Mouse (Mus musculus): ENCODE results near the gene Lmtk2.

Lmtk2 gene

DNA sequence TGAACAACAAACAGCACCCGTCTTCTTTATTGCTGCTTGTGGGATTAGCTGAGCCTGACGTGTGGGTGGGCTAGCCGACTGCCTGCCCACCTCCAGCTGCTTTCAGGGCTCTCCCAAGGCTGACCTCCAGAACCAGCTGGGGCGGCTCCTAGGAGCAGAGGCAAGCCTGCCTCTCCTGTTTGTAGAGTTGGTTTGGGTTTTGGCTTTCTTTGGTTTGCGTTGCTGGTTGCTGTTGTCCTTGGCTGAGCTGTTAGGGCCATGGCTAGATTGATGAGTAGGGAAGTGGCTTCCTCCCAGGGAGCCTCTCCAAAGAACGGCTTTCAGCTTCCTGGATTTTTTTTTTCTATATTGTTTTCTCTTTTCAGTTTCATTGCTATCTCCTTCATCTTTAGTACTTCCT, 78.0 kb downstream of the Lmtk2 start:
- DNase-seq (ENCODE audit: low spot score in 2 of 2), result no peak

DNA sequence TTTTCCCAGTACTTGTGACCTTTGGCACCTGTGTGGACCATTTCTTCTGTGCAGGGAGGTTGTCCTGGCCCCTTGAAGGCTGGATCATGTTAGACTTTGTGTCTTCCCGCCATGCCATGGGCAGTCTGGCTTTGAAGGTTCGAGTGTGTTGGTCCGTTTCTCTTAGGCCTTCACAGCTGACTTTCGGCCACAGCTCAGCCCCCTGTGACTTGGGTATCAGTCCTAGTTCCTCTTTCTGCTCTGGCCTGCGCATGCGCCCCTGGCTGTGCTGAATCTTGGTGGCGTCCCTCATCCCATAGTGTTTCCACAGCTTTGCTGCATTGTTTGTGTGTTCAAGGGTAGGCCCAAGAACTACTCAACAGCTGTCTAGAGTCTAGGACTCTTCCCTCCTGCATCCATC, 81.0 kb downstream of the Lmtk2 start:
- no peak for DNase-seq (ENCODE audit: low spot score in 2 of 2)

DNA sequence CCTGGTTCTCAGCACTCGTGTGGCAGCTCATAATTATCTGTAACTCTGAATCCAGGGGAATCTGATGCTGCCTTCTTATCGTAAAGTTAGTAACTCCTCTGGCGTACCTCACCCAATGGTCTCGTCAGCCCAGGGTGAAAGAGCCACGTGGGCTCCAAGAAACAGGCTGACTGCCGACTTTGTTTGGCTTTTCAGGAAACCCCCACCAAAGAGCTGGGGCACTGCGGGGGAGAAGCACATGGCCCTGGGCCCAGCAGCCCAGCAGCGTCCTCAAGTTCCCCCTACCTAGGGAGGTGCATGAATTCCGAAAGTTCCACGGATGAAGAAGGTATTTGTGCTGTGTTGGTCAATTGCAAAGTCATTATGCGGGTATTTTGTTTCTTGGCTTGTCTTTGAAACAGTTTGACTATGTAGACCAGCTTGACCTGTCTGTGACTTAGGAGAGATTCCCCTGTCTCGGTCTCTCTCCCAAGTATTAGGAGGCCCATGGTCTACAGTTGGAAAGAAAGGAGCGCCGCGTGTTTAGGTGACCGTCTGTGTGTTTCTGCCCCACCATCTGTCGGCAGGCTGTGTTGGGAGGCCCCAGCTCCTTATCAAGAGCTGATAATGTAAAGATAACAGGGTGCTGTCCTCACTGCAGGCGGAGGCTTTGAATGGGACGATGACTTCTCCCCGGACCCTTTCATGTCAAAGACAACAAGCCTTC, 82.5 kb downstream of the Lmtk2 start:
- DNase-seq (ENCODE audit: low spot score in 2 of 2), result no peak

DNA sequence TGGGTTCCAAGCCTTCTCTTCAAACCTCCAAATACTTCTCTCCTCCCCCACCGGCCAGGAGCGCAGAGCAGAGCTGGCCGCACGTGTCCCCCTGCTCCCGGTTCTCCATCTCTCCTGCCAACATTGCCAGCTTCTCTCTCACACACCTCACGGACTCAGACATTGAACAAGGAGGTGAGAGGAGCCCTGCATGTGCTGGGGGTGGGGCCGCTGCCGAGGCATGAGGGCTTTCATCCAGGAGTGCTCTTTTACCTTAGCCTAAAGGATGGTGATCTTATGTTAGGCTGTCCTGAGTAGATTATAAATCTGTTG, 83.0 kb downstream of the Lmtk2 start:
- DNase-seq (ENCODE audit: low spot score in 2 of 2), result no peak

DNA sequence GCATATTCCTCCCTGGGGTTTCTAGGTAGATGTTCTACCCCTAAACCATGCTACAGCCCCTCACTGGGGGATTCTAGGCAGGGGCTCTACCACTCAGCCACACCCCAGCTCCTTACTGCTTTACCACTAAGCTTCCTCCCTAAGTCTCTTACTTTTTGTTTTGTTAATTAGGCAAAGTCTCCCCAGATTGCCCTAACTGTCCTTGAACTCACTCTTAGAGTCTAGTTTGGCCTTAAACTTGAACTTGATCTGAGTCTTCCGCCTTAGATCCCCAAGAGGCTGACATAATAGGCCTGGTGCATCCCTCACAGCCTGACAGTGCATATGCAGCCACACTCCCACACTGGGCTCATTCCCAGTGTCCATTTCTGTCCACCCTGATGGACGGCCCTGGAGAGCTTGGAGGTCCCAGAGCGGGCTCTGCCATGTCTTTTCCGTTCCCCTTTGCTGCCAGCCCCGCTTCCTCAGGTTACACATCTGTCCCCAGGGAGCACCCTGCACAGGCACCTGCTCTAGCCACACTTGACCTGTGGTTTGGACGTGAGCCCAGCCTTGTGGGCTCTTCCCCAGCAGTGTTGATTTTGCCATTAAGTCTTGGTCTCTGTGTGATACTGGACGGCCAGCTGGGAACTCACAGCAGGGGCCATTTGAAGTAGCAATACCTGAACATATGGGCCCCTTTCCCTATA, 83.6 kb downstream of the Lmtk2 start:
- no peak for DNase-seq (ENCODE audit: low spot score in 2 of 2)

DNA sequence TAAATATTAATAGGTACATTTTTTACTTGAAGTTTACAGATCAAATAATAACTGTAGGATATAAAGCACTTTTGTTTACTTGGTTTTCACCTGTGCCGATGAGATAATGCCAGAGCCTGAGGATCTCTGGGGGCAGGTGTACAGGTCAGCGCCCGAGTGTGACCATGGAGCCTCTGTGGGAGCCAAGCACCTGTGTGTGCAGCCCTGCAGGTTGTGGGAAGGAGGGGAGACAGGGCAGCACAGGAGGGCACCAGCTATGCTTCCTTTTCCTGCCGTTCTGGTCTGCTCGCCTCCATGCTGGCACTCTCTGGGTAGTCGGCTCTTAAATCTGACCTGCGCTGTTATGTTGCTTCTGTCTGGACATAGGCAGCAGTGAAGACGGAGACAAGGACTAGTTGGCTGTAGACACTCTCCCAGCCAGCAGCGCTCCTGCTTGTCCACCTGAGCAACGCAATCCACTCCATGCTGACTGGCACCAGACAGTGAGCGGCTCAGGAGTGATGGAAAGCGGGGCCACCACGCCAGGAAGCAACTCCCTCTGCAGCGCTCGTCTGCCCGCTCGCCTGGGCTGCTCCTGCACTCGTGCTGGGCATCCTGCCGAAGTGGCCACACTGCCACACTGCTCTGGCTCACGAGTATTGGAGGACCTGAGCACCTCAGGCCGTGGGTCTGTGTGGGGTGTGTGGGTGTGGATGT, 84.3 kb downstream of the Lmtk2 start:
- no peak for DNase-seq (ENCODE audit: low spot score in 2 of 2)

DNA sequence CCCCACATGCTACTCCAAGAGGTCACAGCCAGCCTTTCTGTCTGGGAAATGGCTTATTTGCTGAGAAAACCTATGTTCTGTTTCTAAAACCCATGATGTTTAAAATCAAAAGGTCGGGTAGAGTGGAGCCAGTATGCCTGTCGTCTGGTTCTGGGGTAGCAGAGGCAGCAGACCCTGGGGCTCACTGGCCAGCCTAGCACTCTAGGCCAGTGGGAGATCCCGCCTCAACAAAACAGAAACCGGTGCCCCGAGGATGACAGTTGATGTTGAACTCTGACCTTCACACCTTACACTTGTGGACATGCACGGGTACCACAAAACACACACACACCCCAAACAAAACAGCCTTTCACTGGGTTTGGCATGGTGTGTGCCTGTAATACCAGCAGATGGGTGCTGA, 88.2 kb downstream of the Lmtk2 start:
- DNase-seq (ENCODE audit: low spot score in 2 of 2), result no peak

DNA sequence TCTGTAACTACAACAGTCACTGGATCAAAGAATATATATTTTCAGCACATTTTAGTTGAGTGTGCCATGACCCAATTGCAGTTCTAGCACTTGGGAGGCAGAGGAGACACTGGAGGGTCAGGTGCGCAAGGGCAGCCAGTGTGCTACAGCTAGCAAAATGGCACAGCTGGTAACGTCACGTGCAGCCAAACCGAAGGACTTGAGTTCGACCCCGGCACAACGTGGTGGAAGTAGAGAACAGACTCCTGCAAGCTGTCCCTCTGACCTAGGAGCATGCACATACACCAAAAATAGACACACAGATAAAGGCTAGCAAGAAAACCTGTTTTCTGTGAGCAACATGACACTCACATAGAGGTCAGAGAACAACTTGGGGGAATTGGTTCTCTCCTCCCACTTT, 89.1 kb downstream of the Lmtk2 start:
- DNase-seq (ENCODE audit: low spot score in 2 of 2), result no peak

DNA sequence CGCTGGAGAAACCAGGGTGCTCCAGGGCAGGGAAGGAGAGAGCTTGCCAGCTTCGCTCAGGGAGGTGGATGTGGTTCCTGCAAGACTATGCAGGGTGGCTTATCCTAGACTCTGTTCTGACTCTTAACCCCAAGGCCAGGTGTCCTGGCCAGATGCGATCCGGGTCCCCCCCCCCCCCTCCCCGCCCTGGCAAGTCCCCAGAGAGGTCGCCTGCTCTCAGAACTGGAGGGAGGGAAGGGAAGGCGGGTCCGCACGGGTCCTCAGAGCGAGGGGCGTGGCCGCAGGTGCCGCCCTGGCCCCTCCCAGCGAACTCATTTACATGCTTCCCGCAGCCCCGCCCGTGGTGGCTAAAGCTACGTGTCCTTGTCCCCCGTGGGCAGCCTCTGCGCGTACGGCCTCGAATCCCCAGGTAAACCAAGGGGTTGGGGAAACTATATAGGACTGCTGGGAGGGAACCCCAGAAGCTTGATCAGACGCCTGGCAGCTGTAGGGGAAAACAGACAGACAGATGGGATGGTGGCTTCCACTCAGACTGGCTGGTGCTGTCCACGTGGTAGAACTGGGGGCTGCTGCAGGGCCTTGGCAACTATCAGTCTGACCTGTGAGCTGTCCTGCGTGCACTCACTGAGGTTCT, 89.8 kb downstream of the Lmtk2 start, which contains the start of gene Bhlha15:
Gene Bhlha15, plus strand, starts transcription at position 337 of the 634 bp plus-strand sequence.
- DNase-seq (ENCODE audit: low spot score in 2 of 2), result no peak

DNA sequence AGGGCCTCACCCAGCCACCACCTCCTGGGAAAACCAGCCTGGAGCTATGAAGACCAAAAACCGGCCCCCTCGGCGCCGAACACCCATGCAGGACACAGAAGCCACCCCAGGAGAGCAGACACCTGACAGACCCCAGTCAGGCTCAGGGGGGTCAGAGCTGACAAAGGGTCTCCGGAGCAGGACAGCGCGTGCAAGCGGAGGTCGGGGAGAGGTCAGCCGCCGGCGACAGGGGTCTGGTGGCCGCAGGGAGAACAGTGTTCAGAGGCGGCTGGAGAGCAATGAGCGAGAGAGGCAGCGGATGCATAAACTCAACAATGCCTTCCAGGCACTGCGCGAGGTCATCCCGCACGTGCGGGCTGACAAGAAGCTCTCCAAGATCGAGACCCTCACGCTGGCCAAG, 90.8 kb downstream of the Lmtk2 start:
- DNase-seq (ENCODE audit: low spot score in 2 of 2), result no peak

DNA sequence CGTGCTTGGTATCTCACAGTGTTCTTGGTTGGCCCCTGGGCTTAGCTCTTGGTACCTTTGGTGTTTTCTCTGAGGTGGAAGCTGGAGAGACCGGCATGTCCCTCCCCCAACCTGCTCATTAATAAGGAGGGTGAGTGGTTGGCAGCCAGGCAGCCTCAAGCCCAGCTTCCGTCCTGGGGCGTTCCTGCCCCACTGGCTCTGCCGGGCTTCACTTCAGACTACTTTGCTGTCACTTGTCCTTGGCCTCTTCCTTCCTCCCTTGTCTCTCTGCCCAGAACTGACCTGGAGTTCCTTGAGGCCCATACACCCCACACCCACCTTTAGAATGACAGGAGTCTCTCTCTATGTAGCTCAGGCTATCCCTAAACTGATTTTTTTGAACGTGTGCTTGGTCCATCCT, 92.4 kb downstream of the Lmtk2 start:
- no peak for DNase-seq (ENCODE audit: low spot score in 2 of 2)

DNA sequence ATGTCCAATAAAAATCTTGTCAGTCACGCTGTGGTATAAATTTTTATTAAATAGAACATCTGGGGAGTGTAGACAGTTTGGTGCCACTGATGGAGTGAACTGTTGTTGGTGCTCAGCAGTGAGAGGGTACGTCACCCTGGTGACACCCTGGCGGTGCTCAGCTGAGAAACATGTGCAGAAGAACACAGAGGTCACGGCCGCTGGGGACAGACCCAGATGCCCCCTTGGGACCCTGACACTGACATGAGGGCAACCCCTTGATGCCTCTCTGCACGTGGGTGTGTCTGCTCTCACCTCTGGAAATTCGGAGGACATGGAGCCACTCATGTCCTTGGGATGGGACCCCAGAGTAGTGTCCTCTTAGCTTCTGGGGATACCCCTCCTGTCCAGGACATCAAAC, 94.2 kb downstream of the Lmtk2 start:
- DNase-seq (ENCODE audit: low spot score in 2 of 2), result no peak

DNA sequence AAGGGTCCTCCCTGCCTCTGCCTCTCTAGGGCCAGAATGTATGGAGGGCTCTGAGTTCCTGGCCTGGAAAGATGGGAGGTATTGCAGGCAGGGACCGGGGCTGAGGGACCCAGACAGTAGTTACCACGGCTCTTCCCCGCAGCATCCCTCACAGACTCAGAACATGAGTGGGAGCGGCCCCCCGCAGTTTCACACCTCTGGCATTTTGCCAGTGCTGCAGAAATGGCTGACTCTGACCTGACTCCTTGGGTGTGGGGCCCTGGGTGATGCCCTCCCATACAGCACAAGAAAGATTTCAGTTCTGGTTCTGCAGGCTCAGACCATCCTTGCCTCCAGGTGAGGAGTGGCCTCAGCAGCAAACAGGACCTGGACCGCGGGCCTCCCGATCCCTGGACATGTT, 95.3 kb downstream of the Lmtk2 start:
- no peak for DNase-seq (ENCODE audit: low spot score in 2 of 2)

DNA sequence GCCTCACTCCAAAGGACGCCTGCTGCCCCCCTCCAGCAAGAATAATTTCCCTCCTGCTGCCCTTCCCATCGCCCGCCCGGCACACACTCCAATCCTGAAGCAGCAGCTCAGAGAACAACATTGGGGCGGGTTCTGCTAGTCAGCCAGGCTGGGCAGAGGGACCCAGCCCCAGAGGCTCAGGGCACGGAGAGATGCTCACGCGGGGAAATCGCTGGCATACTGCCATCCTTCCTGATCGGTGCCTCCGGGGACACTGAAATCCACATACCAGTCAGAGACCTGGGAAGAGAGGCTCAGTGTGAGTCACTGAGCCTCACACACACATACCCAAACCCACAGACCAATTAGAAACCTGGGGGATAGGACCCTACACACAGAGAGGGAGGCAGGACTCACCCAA, 100.4 kb downstream of the Lmtk2 start:
- DNase-seq (ENCODE audit: low spot score in 2 of 2), result no peak

DNA sequence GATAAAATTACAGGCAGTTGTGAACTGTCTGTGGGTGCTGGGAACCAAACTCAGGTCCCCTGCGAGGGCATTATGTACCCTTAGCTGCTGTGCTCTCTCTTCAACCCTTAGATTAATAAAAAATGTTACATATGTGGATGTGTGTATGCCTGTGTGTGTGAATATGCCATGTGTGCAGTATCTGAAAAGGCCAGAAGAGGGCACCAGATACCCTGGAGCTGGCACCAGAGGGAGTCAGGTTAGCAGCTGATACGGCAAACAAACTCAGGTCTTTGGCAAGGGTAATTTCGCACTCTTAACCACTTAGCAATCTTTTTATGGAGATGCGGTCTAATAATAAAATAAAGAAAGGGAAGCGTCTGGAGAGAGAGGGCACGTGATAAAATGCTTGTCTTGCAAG, 102.2 kb downstream of the Lmtk2 start:
- DNase-seq (ENCODE audit: low spot score in 2 of 2), result no peak

DNA sequence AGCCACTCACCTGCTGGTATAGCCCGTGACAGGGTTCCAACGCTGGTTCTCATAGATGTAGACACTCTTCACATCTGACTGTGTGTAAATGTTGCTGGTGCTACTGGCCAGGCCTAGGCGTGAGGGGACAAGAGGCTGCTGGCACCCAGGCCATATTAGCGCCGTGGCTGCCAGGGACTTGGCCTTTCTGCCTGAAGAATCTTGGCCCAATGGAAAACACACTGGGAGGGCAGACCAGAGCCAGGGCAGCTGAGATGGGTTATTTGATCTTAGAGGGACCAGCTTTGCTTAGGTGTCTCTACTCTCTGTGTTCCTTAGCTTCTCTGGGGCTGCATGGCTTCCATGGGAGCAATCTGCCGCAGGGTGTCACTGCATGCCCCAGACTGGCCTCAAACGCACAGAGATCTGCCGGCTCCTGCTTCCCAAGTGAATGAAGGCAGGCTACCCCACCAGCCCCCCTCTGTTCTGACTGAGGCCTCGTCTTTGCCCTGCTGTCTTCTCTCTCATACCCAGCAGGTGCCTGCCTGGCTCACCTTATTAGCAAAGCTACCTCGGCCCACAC, 103.2 kb downstream of the Lmtk2 start:
- no peak for DNase-seq (ENCODE audit: low spot score in 2 of 2)

DNA sequence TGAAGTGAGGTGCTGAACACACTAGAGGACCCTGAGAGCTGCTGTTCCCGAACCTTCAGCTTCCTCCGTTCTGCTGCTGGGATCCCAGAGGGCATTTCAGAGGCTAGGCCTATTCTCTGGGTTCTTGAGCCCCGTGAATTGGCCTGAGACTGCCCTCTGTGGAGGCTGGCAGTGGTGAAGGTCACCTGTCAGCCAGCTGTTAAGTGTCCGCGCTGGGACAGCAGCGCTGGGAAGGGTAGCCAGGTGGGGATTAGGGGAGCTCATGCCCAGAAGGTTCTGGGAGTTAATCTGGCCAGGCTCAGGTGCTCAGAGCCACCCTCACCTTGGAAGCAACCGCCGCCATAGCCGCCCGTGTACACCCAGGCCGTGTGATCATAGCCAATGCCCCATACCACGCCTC, 104.1 kb downstream of the Lmtk2 start:
- no peak for DNase-seq (ENCODE audit: low spot score in 2 of 2)

DNA sequence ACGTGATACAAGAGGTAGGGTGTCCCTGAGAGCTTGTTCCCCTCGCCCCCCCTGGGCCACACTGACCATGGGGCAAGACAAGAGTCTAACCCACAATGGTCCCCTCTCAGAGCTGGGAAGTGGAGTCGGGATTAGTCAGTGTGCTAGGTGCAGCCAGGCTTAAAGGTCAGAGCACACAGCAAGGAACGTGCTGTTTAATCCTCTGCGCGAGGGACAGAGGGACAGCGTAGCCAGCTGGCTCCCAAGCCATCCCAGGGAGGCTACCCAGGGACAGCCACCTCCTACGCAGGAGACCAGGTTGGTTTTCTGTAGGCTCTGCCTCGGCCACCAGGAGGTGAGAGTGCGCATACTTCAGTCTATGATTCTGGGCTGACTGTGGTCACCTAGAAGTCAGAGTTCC, 104.7 kb downstream of the Lmtk2 start:
- DNase-seq (ENCODE audit: low spot score in 2 of 2), result no peak

DNA sequence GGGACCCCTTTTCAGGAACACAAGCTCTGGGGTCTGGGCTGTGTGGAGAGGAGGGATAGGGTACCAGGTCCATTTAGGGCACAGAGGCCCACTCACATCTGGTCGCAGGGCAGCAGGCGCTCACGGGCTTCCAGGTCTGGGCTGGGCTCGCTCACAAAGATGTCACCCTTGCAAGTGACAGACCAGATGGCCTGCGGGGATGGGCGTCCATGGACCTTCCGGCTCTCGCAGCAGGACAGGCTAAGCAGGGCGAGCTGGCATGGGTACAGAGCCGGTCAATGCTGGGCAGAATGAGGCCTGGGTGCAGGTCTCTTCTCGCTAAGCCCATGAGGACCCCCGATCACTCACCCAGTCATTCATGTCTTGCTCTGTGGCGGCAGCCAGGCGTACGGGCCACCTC, 105.8 kb downstream of the Lmtk2 start:
- no peak for DNase-seq (ENCODE audit: low spot score in 2 of 2)

DNA sequence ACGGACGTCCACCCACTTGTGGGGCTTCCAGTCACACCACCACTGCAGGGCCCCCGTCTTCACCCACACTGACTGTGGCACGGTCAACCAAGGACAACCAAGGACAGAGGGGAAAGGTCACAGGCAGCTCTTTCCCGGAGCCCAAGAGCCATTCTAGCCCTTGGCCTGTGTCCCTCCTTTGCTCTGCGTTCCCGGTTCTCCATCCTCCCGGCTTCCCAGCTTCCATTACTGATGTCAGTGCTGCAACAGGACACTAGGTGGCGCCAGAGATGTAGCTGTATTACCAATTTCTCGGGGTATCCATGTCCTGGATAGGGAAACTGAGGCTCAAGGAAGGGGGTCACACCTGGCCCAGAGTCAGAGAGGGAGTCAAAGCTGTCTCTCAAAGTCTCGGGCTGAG, 107.2 kb downstream of the Lmtk2 start:
- DNase-seq (ENCODE audit: low spot score in 2 of 2), result peak in 1 of 2 experiments; percentile 38

DNA sequence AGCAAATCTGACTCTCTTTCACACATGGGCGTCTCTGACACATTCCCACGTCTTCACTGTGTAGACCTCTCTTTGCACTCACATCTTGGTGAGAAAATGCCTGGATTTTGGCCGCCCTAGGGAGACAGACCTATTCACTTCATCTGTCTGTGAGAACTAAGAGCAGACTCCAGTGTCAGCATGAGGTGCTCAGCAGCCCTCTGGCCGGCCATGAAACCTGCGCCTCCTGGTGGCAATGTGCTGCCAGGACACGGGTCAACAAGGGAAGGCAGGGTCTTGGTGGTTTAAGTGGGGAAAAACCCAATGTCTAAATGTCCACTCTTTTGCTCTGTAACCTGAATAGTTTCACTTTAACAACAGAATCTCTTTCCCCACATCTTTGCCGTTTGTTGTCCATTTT, 114.2 kb downstream of the Lmtk2 start:
- no peak for DNase-seq (ENCODE audit: low spot score in 2 of 2)

DNA sequence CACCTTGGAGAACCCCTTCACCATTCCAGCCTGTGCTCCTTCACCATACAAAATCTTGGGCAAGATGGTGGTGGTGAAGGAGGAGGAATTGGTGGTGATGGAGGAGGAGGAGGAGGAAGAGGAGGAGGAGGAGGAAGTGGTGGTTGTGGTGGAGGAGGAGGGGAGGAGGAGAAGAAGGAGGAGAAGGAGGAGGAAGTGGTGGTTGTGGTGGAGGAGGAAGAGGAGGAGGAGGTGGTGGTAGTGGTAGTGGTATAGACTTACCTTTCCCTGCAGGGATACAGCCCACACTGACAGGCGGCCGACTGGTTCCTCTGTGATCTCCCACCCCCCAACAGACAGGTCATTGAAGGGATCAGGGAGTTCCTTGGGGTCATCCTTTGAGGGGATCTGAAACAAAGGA, 115.8 kb downstream of the Lmtk2 start:
- DNase-seq (ENCODE audit: low spot score in 2 of 2), result no peak

DNA sequence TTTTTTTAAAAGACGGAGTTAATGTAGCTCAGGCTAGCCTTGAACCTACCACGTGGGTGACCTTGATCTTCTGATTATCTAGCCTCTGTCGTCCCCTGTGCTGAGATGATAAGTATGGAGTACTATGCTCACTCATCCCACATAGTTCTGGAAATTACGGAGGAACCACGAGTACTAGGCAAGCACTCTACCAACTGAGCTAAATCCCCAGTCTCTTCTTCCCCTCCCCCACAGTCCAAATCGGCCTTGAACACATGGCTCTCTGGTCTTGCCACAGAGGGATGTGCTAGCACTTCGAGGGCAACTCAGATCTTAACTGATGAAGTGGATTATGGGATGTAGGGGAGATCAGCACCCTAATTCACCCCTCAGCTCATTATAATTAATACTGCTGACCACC, 117.8 kb downstream of the Lmtk2 start:
- DNase-seq (ENCODE audit: low spot score in 2 of 2), result no peak
